Mouse (Mus musculus) neural tube, embryonic 12.5 days (tissue): ENCODE results near the gene Wwox. TPM values are rescaled to one million over a fixed set of nuclear protein-coding genes. Genes with fewer than 3 reads are reported as not detected.

Experiments
- ATAC-seq: fragments of 200-750 bp; cut with Nextera tagmentation; 2 replicates; pipeline ENCODE4 v1.8.0; 2017; ENCODE audit warnings: low read depth, mild to moderate bottlenecking, moderate TSS enrichment, moderate library complexity; ENCODE audit not compliant: low FRiP score
- H3K27ac ChIP-seq: fragments of 300-500 bp; sonication (generic); 2 replicates; pipeline ENCODE4 v1.5.1; 2016
- H3K27me3 ChIP-seq: fragments of 300-500 bp; sonication (generic); replicated peaks from 2 replicates; pipeline ENCODE4 v1.6.1; 2016; ENCODE audit warnings: mild to moderate bottlenecking
- H3K36me3 ChIP-seq: fragments of 300-500 bp; sonication (generic); 2 replicates; pipeline ENCODE4 v1.6.1; 2016; ENCODE audit warnings: mild to moderate bottlenecking
- H3K4me1 ChIP-seq: fragments of 300-500 bp; sonication (generic); 2 replicates; pipeline ENCODE4 v1.6.1; 2016
- H3K4me2 ChIP-seq: fragments of 300-500 bp; sonication (generic); replicated peaks from 2 replicates; pipeline ENCODE4 v1.6.1; 2016; ENCODE audit warnings: mild to moderate bottlenecking
- H3K4me3 ChIP-seq: fragments of 300-500 bp; sonication (generic); 2 replicates; pipeline ENCODE4 v1.5.1; 2016
- H3K9ac ChIP-seq: fragments of 300-500 bp; sonication (generic); 2 replicates; pipeline ENCODE4 v1.6.1; 2016; ENCODE audit warnings: mild to moderate bottlenecking
- H3K9me3 ChIP-seq: fragments of 300-500 bp; sonication (generic); 2 replicates; pipeline ENCODE4 v1.6.1; 2016; ENCODE audit warnings: mild to moderate bottlenecking
- WGBS: fragments of 180-500 bp; shearing (Covaris S2); methylation state at CpG from one replicate; pipeline ENCODE4 v1.1.7; 2016; 5-methylcytosine and 5-hydroxymethylcytosine counted together
- polyA plus RNA-seq: library from polyadenylated mRNA; unstranded; fragments of >200 nt; fragmentation: Nextera tagmentation; extraction: Ambion mirVana; gene quantifications from 2 replicates; pipeline ENCODE4 v1.2.1, GENCODE M21; 2016

Wwox gene
- polyA plus RNA-seq, 1 experiment from 2014 or later = 12.7 TPM

- Histone ChIP-seq H3K9ac (no peak overlapping the region), H3K27me3 (no peaks in the 10 kb centered on the region), H3K4me1 (no peaks in the 10 kb centered on the region), H3K9me3 (no peaks in the 10 kb centered on the region), H3K4me3 (no peak overlapping the region), H3K36me3 (no peaks in the 10 kb centered on the region), H3K27ac (no peak overlapping the region), H3K4me2 (no peak overlapping the region)
- no peak for ATAC-seq
- 66% methylated on average over 4 of the region's 4 CpGs for WGBS
Measured at GRCm38 (mm10) chr8:114658475-114658874, 219.0 kb downstream of the Wwox start.

- Histone ChIP-seq H3K4me2 (no peak overlapping the region), H3K27me3 (no peaks in the 10 kb centered on the region), H3K36me3 (no peaks in the 10 kb centered on the region), H3K4me1 (no peaks in the 10 kb centered on the region), H3K4me3 (no peak overlapping the region), H3K27ac (no peak overlapping the region), H3K9me3 (no peaks in the 10 kb centered on the region), H3K9ac (no peak overlapping the region)
- WGBS = 90% methylated on average over 7 of the region's 7 CpGs
- ATAC-seq = no peak
Measured at GRCm38 (mm10) chr8:114663053-114663452, 223.6 kb downstream of the Wwox start.

- H3K36me3 ChIP-seq = no peaks in the 10 kb centered on the region
- 57% methylated on average over 6 of the region's 6 CpGs for WGBS
- H3K9me3 ChIP-seq = no peaks in the 10 kb centered on the region
- H3K4me2 ChIP-seq = no peak overlapping the region
- no peaks in the 10 kb centered on the region for H3K4me1 ChIP-seq
- H3K4me3 ChIP-seq = no peak overlapping the region
- no peak for ATAC-seq
- no peak overlapping the region for H3K27ac ChIP-seq
- no peaks in the 10 kb centered on the region for H3K27me3 ChIP-seq
- no peak overlapping the region for H3K9ac ChIP-seq
Measured at GRCm38 (mm10) chr8:114665521-114665920, 226.1 kb downstream of the Wwox start.

GRCm38 (mm10) chr8:114670801-114671200 lies 231.3 kb downstream of the Wwox start:
- H3K36me3 ChIP-seq = no peaks in the 10 kb centered on the region
- no peaks in the 10 kb centered on the region for H3K27me3 ChIP-seq
- no peaks in the 10 kb centered on the region for H3K4me1 ChIP-seq
- no peaks in the 10 kb centered on the region for H3K9me3 ChIP-seq
- no peak for ATAC-seq
- H3K4me3 ChIP-seq = no peak overlapping the region
- 71% methylated on average over 6 of the region's 6 CpGs for WGBS
- H3K27ac ChIP-seq = no peak overlapping the region
- H3K4me2 ChIP-seq = no peak overlapping the region
- no peak overlapping the region for H3K9ac ChIP-seq

- Histone ChIP-seq H3K27ac (no peak overlapping the region), H3K36me3 (no peaks in the 10 kb centered on the region), H3K4me3 (no peak overlapping the region), H3K9ac (no peak overlapping the region), H3K27me3 (no peaks in the 10 kb centered on the region), H3K4me2 (no peak overlapping the region), H3K9me3 (no peaks in the 10 kb centered on the region), H3K4me1 (no peaks in the 10 kb centered on the region)
- 79% methylated on average over 9 of the region's 9 CpGs for WGBS
- ATAC-seq = no peak
Measured at GRCm38 (mm10) chr8:114671237-114671674, 231.8 kb downstream of the Wwox start.

GRCm38 (mm10) chr8:114673416-114673815 lies 234.0 kb downstream of the Wwox start:
- H3K27me3 ChIP-seq = no peaks in the 10 kb centered on the region
- 94% methylated on average over 3 of the region's 3 CpGs for WGBS
- H3K4me3 ChIP-seq = no peak overlapping the region
- no peaks in the 10 kb centered on the region for H3K9me3 ChIP-seq
- no peaks in the 10 kb centered on the region for H3K36me3 ChIP-seq
- no peak overlapping the region for H3K9ac ChIP-seq
- no peak overlapping the region for H3K27ac ChIP-seq
- no peak for ATAC-seq
- no peak overlapping the region for H3K4me2 ChIP-seq
- H3K4me1 ChIP-seq = no peaks in the 10 kb centered on the region

GRCm38 (mm10) chr8:114675151-114675550 lies 235.7 kb downstream of the Wwox start:
- no peaks in the 10 kb centered on the region for H3K4me1 ChIP-seq
- no peak overlapping the region for H3K4me2 ChIP-seq
- H3K27me3 ChIP-seq = no peaks in the 10 kb centered on the region
- no peak overlapping the region for H3K9ac ChIP-seq
- WGBS = 72% methylated on average over 7 of the region's 7 CpGs
- H3K4me3 ChIP-seq = no peak overlapping the region
- H3K9me3 ChIP-seq = no peaks in the 10 kb centered on the region
- H3K27ac ChIP-seq = no peak overlapping the region
- no peaks in the 10 kb centered on the region for H3K36me3 ChIP-seq
- no peak for ATAC-seq

- Histone ChIP-seq H3K4me1 (no peaks in the 10 kb centered on the region), H3K36me3 (no peaks in the 10 kb centered on the region), H3K9me3 (no peaks in the 10 kb centered on the region), H3K27me3 (no peaks in the 10 kb centered on the region), H3K9ac (no peak overlapping the region), H3K27ac (no peak overlapping the region), H3K4me2 (no peak overlapping the region), H3K4me3 (no peak overlapping the region)
- 90% methylated on average over 2 of the region's 2 CpGs for WGBS
- no peak for ATAC-seq
Measured at GRCm38 (mm10) chr8:114676918-114677317, 237.5 kb downstream of the Wwox start.

GRCm38 (mm10) chr8:114677551-114678127 lies 238.2 kb downstream of the Wwox start:
- ATAC-seq = no peak
- WGBS = 65% methylated on average over 6 of the region's 6 CpGs
- H3K9ac ChIP-seq = no peak overlapping the region

GRCm38 (mm10) chr8:114679386-114680098 lies 240.1 kb downstream of the Wwox start:
- Histone ChIP-seq H3K27me3 (no peaks in the 10 kb centered on the region), H3K9ac (no peak overlapping the region), H3K36me3 (no peaks in the 10 kb centered on the region), H3K4me1 (no peaks in the 10 kb centered on the region), H3K9me3 (no peaks in the 10 kb centered on the region), H3K4me3 (no peak overlapping the region), H3K27ac (no peak overlapping the region), H3K4me2 (no peak overlapping the region)
- 70% methylated on average over 14 of the region's 14 CpGs for WGBS
- ATAC-seq = no peak

More at GRCm38 (mm10) chr8:114677551-114678127, 238.2 kb downstream of the Wwox start:
- Histone ChIP-seq H3K9me3 (no peaks in the 10 kb centered on the region), H3K27ac (no peak overlapping the region), H3K4me3 (no peak overlapping the region), H3K36me3 (no peaks in the 10 kb centered on the region), H3K27me3 (no peaks in the 10 kb centered on the region), H3K4me2 (no peak overlapping the region), H3K4me1 (no peaks in the 10 kb centered on the region)

GRCm38 (mm10) chr8:114681136-114681535 lies 241.7 kb downstream of the Wwox start:
- no peak overlapping the region for H3K4me3 ChIP-seq
- WGBS = 74% methylated on average over 10 of the region's 10 CpGs

GRCm38 (mm10) chr8:114682166-114682565 lies 242.7 kb downstream of the Wwox start:
- no peak for ATAC-seq
- no peaks in the 10 kb centered on the region for H3K9me3 ChIP-seq

More at GRCm38 (mm10) chr8:114681136-114681535, 241.7 kb downstream of the Wwox start:
- no peaks in the 10 kb centered on the region for H3K27me3 ChIP-seq
- no peaks in the 10 kb centered on the region for H3K4me1 ChIP-seq
- no peak overlapping the region for H3K9ac ChIP-seq
- ATAC-seq = no peak
- no peaks in the 10 kb centered on the region for H3K36me3 ChIP-seq
- H3K27ac ChIP-seq = no peak overlapping the region
- H3K4me2 ChIP-seq = no peak overlapping the region
- H3K9me3 ChIP-seq = no peaks in the 10 kb centered on the region

More at GRCm38 (mm10) chr8:114682166-114682565, 242.7 kb downstream of the Wwox start:
- Histone ChIP-seq H3K4me1 (no peaks in the 10 kb centered on the region), H3K4me3 (no peak overlapping the region), H3K27me3 (no peaks in the 10 kb centered on the region), H3K27ac (no peak overlapping the region), H3K9ac (no peak overlapping the region), H3K36me3 (no peaks in the 10 kb centered on the region), H3K4me2 (no peak overlapping the region)
- WGBS = 67% methylated on average over 10 of the region's 10 CpGs
